Mouse (Mus musculus): ENCODE measurements around the gene 4930435E12Rik. TPM values are rescaled to one million over a fixed set of nuclear protein-coding genes. Genes with fewer than 3 reads are reported as not detected.

The 4930435E12Rik gene
- polyA plus RNA-seq, 1 experiment from 2014 or later: not detected

DNA sequence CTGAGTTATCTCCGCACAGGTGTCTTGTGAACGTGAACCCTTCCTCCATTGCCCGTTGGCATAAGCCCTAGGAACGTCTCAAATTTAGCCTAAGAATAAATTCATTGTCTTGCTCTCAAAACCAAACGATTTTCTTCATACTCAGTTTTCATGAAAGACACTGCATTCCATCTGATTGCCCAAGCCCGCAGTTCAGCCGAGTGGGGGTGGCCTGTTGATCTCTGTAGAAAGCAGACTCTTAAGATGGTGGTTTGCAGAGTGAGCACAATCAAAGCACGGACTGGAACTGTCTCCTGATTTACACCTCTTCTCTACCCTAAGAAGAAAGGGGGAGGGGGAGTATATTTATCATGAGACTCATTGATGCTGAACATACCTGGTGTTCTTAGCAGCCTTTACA lies 66.1 kb downstream of the 4930435E12Rik start:
- Histone ChIP-seq H3K9me3 (ENCODE audit: control insufficient read depth, low read length) (no peaks in the 10 kb centered on the region), H3K36me3 (ENCODE audit: control insufficient read depth, insufficient read depth, low read length) (no peaks in the 10 kb centered on the region), H3K4me1 (replicated peaks; ENCODE audit: control insufficient read depth, insufficient read depth, low read length) (no peaks in the 10 kb centered on the region), H3K4me3 (ENCODE audit: low read depth, low read length) (no peak overlapping the region), H3K27me3 (ENCODE audit: control insufficient read depth, insufficient read depth, low read length) (no peaks in the 10 kb centered on the region), H3K4me2 (replicated peaks; ENCODE audit: low read depth, low read length) (no peak overlapping the region), H3K27ac (ENCODE audit: low read depth, low read length) (no peak overlapping the region), H3K9ac (ENCODE audit: low read depth, low read length) (no peak overlapping the region)
- WGBS: 87% methylated on average over 8 of the region's 8 CpGs
- DNase-seq (ENCODE audit: low spot score): no peak
- no peak for ATAC-seq (ENCODE audit: low FRiP score)

Other genes starting within 250 kb of the 4930435E12Rik start
- gene Arhgap31, start 115.5 kb downstream of the 4930435E12Rik start, polyA plus RNA-seq (2014; fragmentation: Nextera tagmentation; extraction: Ambion mirVana): 7.3 and 9.0 TPM in 2 replicates
- 26.4 and 31.1 TPM in 2 replicates for gene B4galt4, start 86.5 kb downstream of the 4930435E12Rik start, polyA plus RNA-seq (2014; fragmentation: Nextera tagmentation; extraction: Ambion mirVana)
- gene Upk1b, start 28.4 kb downstream of the 4930435E12Rik start, polyA plus RNA-seq (2014; fragmentation: Nextera tagmentation; extraction: Ambion mirVana): 2.0 and 4.6 TPM in 2 replicates
- 5.4 TPM in 2 replicates for gene Igsf11, start 63.9 kb upstream of the 4930435E12Rik start, polyA plus RNA-seq (2014; fragmentation: Nextera tagmentation; extraction: Ambion mirVana)

Measured in hindbrain, embryonic 11.5 days (tissue).